Mouse (Mus musculus) cortical plate, adult 2 months (tissue): ENCODE measurements around the gene Cyp4f17.

Source experiments
- CTCF ChIP-seq: fragments of 200-500 bp; IDR thresholded peaks from 2 replicates; pipeline ENCODE4 v1.5.1; 2011; ENCODE audit warnings: mild to moderate bottlenecking, control low read depth, low read length; ENCODE audit not compliant: insufficient read depth; ENCODE audit errors: extremely low read depth
- POLR2A ChIP-seq: fragments of 200-500 bp; IDR thresholded peaks from 2 replicates; pipeline ENCODE4 v1.6.1; 2011; ENCODE audit warnings: mild to moderate bottlenecking, low read length, control low read depth; ENCODE audit not compliant: insufficient read depth; ENCODE audit errors: extremely low read depth

DNA sequence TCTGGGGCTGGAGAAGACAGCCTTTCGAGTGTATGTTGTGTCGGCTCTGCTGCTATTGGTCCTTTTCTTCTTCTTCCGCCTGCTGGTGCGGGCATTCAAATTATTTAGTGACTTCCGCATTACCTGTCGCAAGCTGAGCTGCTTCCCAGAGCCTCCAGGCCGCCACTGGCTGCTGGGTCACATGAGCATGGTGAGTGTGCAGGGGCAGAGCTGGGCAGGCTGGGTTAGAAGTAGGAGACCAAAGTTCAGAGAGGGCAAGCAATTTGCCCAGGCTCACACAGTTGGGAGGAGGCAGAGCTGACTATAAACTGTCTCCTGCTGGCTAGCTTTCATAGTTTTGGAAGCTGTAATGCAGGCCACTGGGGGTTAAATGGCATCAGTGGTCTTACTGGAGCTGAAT is 37.4 kb upstream of the Cyp4f17 start:
- TF ChIP-seq POLR2A (no peak), CTCF (no peak)
